Mouse (Mus musculus) brown adipose tissue, adult 24 weeks (tissue): ENCODE data around the gene Cyp2e1. TPM values are rescaled to one million over a fixed set of nuclear protein-coding genes. Genes with fewer than 3 reads are reported as not detected.

Source experiments
- polyA plus RNA-seq: library from polyadenylated mRNA; stranded (reverse); fragments of >200 nt; gene quantifications from 2 replicates; pipeline ENCODE4 v1.2.4, GENCODE M21; 2012; ENCODE audit not compliant: missing spikeins, insufficient read depth, insufficient read length

The Cyp2e1 gene
- polyA plus RNA-seq, 1 experiment: 66.9 TPM

Other genes starting within 250 kb of the Cyp2e1 start
- not detected in 2 replicates for gene Olfr538, start 195.9 kb upstream of the Cyp2e1 start, polyA plus RNA-seq
- gene Olfr46, start 162.5 kb upstream of the Cyp2e1 start, polyA plus RNA-seq: not detected in 2 replicates
- not detected in 2 replicates for gene Olfr61, start 134.8 kb upstream of the Cyp2e1 start, polyA plus RNA-seq
- gene Olfr53, start 117.3 kb upstream of the Cyp2e1 start, polyA plus RNA-seq: not detected in 2 replicates
- gene Olfr539, start 103.8 kb upstream of the Cyp2e1 start, polyA plus RNA-seq: not detected in 2 replicates
- not detected in 2 replicates for gene Olfr45, start 81.8 kb upstream of the Cyp2e1 start, polyA plus RNA-seq
- gene Olfr541, start 66.5 kb upstream of the Cyp2e1 start, polyA plus RNA-seq: not detected in 2 replicates
- 1.0 TPM in 1 of 2 replicates, not detected in the other for gene Syce1, start 24.1 kb downstream of the Cyp2e1 start, polyA plus RNA-seq
- gene Zfp941, start 58.4 kb downstream of the Cyp2e1 start, polyA plus RNA-seq: not detected in 2 replicates
- gene Urah, start 71.3 kb downstream of the Cyp2e1 start, polyA plus RNA-seq: 2.3 TPM in 1 of 2 replicates, not detected in the other
- gene Scgb1c1, start 81.8 kb downstream of the Cyp2e1 start, polyA plus RNA-seq: not detected in 2 replicates
- gene Odf3, start 84.1 kb downstream of the Cyp2e1 start, polyA plus RNA-seq: not detected in 2 replicates
- not detected in 2 replicates for gene Gm45785, start 92.6 kb downstream of the Cyp2e1 start, polyA plus RNA-seq
- 14.4 and 15.5 TPM in 2 replicates for gene Ric8a, start 93.2 kb downstream of the Cyp2e1 start, polyA plus RNA-seq
- gene Bet1l, start 93.8 kb downstream of the Cyp2e1 start, polyA plus RNA-seq: 43.9 and 49.2 TPM in 2 replicates
- 108 and 110 TPM in 2 replicates for gene Psmd13, start 118.2 kb downstream of the Cyp2e1 start, polyA plus RNA-seq
- 77.2 and 79.1 TPM in 2 replicates for gene Sirt3, start 118.6 kb downstream of the Cyp2e1 start, polyA plus RNA-seq
- gene Cox8b, start 136.7 kb downstream of the Cyp2e1 start, polyA plus RNA-seq: 8,049 and 8,538 TPM in 2 replicates
- gene Nlrp6, start 157.2 kb downstream of the Cyp2e1 start, polyA plus RNA-seq: not detected in 2 replicates
- 7.1 and 8.7 TPM in 2 replicates for gene Pgghg, start 177.7 kb downstream of the Cyp2e1 start, polyA plus RNA-seq
- gene Ifitm5, start 186.6 kb downstream of the Cyp2e1 start, polyA plus RNA-seq: not detected in 2 replicates
- not detected in 2 replicates for gene Gm45717, start 192.2 kb downstream of the Cyp2e1 start, polyA plus RNA-seq
- gene Ifitm2, start 192.2 kb downstream of the Cyp2e1 start, polyA plus RNA-seq: 194 and 274 TPM in 2 replicates
- not detected in 2 replicates for gene Ifitm1, start 203.5 kb downstream of the Cyp2e1 start, polyA plus RNA-seq
- gene Ifitm3, start 247.0 kb downstream of the Cyp2e1 start, polyA plus RNA-seq: 117 and 134 TPM in 2 replicates